Mouse (Mus musculus) kidney, postnatal 25 days (tissue): ENCODE measurements around the gene Gsap.
A peak's percentile ranks its signal among the peaks of the same experiment; 100 is the strongest.

Experiments
- DNase-seq, 2 experiments: peaks; one replicate each; pipeline ENCODE4 v3.0.0; 2021; ENCODE audit warnings: mixed read lengths in 2 of 2

Gene Gsap

GRCm38 (mm10) chr5:21185764-21186685 is at the start of gene Gsap:
Gene Gsap, plus strand, starts transcription at chr5:21186255.
- peak; percentile 83 to 92 for DNase-seq

GRCm38 (mm10) chr5:21136575-21136974 is 49.5 kb upstream of the Gsap start:
- no peak for DNase-seq

- DNase-seq = peak; percentile 47 to 56
Measured at GRCm38 (mm10) chr5:21139505-21139904, 46.5 kb upstream of the Gsap start.

GRCm38 (mm10) chr5:21141133-21141551 is 44.9 kb upstream of the Gsap start:
- DNase-seq = peak in 1 of 2 experiments; percentile 37

GRCm38 (mm10) chr5:21141626-21142025 is 44.4 kb upstream of the Gsap start:
- no peak for DNase-seq

- DNase-seq = no peak
Measured at GRCm38 (mm10) chr5:21143032-21143431, 43.0 kb upstream of the Gsap start.

GRCm38 (mm10) chr5:21144506-21145169 is 41.4 kb upstream of the Gsap start:
- peak; percentile 48 to 86 for DNase-seq

- no peak for DNase-seq
Measured at GRCm38 (mm10) chr5:21148358-21148757, 37.7 kb upstream of the Gsap start.

GRCm38 (mm10) chr5:21153672-21154071 is 32.4 kb upstream of the Gsap start:
- DNase-seq = no peak

GRCm38 (mm10) chr5:21156770-21157169 is 29.3 kb upstream of the Gsap start:
- no peak for DNase-seq

GRCm38 (mm10) chr5:21159536-21159935 is 26.5 kb upstream of the Gsap start:
- DNase-seq = no peak

- DNase-seq = no peak
Measured at GRCm38 (mm10) chr5:21160781-21161180, 25.3 kb upstream of the Gsap start.

- DNase-seq = no peak
Measured at GRCm38 (mm10) chr5:21163421-21163820, 22.6 kb upstream of the Gsap start.

GRCm38 (mm10) chr5:21168689-21169345 is 17.2 kb upstream of the Gsap start:
- DNase-seq = peak in 1 of 2 experiments; percentile 41

- DNase-seq = no peak
Measured at GRCm38 (mm10) chr5:21169346-21169745, 16.7 kb upstream of the Gsap start.

- no peak for DNase-seq
Measured at GRCm38 (mm10) chr5:21169877-21170276, 16.2 kb upstream of the Gsap start.

GRCm38 (mm10) chr5:21170440-21170839 is 15.6 kb upstream of the Gsap start:
- no peak for DNase-seq

GRCm38 (mm10) chr5:21170898-21171297 is 15.2 kb upstream of the Gsap start:
- no peak for DNase-seq

GRCm38 (mm10) chr5:21171336-21171735 is 14.7 kb upstream of the Gsap start:
- DNase-seq = no peak

GRCm38 (mm10) chr5:21172316-21172715 is 13.7 kb upstream of the Gsap start:
- no peak for DNase-seq

- DNase-seq = peak in 1 of 2 experiments; percentile 4
Measured at GRCm38 (mm10) chr5:21175132-21176112, 10.6 kb upstream of the Gsap start.

- DNase-seq = peak; percentile 55 to 71
Measured at GRCm38 (mm10) chr5:21179496-21179895, 6.6 kb upstream of the Gsap start.
